Mouse (Mus musculus): ENCODE results near the gene Adrb1.

The Adrb1 gene

DNA sequence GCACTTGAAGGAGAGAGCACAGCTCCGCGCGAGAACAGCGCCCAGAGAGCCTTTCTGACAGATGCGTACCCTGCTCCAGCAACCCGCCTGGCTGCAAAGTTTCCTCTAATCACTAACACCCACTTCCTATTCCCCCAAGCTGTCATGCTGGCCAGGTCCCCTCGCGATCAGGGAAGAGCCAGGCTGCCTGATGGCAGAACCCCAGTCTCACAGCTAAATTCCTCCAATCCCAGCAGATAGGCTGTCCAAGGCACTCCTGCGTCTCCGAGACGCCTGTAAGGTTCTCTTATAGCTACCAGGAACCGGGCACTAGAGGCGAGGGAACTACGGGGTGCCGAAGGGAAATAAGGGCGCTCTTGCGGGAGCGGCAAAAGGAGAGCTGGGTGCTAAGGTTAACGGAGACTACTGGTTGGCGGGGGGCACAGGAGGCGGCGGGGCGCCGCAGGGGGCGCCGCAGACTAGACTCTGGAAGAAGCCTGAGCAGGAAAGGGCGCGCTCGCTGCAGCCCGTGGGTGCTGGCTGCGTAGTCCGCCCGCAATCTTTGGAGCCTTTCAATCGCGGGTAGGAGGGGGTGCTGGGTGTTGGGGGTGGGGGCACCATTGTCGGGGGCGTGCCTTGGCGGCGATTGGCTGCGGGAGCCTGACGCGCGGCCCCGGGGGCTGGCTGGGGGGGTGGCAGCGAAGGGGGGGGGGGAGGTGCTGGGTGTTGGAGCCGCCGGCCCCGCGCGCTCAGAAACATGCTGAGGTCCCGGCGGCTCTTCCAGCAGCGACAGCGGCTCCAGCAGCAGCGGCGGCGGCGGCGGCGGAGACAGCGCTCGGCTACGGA, at the start of gene Adrb1:
Gene Adrb1 (plus strand): TSS at position 813 of the 825 bp plus-strand sequence.
- in situ Hi-C loops (cut with MseI, MboI), result no loop called here

DNA sequence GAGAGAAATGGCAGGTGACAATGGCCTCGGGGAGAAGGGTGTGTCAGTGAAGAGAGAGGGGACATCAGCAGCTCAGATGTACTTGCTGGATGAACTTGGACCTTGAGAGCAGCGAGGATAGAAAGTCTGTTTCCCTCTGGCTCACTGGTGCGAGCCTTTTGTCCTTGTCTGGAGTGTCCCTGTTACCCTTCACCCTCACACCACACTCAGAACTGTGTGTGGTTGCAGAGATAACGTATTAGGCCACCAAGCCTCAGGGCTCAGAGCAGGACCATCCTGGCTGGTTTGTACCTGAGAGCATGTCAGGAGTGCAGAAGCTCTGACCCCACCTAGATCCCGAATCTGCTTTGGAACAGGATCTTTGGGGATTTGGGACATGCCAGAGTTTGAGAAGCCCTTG, 46.3 kb upstream of the Adrb1 start:
- in situ Hi-C loops (cut with MseI, MboI), result no loop called here

DNA sequence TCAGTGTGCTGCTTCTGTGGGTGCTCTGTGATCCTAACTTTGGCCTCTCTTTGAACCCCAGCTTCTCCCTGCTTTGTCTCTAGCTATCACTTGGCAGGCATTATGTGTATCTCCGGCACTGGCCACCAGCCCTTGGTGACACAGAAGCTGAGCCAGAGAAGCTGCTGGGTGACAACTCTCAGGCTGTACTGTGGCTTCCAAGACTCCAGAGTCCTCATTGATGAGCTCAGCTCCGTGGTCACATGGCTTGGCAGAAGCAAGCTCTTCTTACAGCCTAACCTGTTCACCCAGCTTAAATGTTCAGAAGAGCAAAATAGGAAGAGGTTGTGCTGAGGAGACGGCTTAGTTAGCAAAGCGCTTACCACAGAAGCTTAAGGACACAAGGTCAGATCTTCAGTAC, 45.5 kb upstream of the Adrb1 start:
- in situ Hi-C loops (cut with MseI, MboI), result no loop called here

DNA sequence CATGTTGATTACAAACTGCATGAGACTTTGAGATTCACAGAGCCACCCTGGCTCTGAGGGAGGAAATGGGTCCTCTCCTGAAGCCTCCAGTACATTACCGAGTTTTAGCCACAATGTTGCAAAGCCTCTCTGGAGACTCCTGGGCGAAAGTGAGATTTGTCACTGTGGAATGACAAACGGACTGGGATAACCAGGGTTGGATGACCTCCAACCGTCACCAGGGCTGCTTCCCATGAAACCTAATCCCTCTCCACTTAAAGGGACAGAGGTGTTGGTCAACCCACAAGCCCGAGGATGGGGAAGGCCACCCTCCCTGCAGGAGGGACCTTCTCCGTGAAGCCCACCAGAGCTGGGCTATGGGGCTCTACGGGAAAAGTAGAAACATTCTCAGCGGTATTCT, 44.4 kb upstream of the Adrb1 start:
- in situ Hi-C loops (cut with MseI, MboI), result no loop called here

DNA sequence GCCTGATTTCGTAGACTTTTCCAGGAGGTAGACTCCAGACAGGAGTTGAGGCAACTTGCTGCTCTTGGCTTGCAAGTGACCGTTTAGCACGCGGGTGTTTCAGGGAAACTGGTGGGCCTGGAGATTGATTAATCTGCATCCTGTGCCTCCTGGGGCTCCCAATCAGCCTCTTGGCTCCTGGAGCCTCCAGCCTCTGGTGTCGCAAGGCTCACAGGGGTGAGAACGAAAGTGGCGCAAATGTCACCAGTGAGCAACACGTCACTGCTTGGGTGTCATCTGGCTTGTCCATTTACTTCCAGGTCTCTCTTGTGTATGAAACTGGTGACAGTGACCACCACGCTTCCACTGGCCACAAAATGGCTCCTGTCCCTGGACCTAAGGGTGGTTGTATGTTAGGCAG, 43.5 kb upstream of the Adrb1 start:
- in situ Hi-C loops (cut with MseI, MboI), result no loop called here

DNA sequence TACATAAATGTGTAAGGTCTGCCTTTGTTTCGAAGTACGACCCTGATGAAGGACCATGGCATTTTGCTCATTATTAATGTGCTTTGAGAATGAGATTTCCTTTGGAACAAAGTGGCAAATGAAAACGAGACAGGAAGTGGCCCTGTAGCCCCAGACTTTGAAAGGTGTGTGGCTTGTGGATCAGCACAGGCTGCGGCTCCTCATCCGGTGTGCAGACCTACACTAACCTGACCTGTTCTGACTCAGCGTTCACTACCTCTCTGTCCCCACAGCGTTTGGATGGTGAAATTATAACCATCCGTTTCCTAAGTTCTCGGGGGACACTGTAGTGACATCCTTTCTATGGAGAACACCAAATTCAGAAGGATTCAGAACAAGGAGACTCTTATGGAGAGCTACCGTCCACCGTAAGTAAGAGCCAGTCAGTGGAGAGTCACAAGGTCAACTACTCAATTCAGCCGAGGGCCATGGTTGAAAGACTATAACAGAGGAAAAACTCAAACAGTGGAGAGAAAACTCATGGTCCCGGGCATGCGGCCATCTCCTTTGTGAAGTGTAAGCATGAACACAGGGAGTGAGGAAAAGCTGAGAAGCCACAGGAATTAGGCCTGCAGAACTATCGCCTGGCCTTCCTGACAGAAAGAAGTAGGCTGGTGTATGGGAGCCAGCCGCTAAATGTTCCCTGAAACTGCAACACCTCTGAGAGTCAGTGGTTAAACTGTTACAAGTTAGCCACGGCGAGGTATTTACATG, 42.6 kb upstream of the Adrb1 start:
- in situ Hi-C loops (cut with MseI, MboI), result no loop called here

DNA sequence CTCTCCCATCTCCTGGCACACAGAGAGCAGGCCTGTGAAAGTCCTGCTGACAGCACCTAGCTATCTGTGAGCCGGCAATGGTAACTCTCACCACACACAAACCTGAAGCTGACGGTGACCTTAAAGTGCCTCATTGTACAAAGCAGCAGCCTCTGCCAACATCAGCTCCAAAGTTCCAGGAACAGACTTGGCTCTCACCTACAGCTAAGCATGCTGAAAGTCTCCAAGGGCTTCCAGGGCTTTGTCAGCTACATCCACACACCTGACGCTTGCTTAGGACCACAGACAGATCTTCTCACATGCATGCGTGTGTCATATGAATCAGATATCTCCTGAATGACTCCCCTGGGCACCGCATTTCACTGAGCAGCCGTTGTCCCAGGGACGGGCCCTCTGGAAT, 42.0 kb upstream of the Adrb1 start:
- in situ Hi-C loops (cut with MseI, MboI), result no loop called here

DNA sequence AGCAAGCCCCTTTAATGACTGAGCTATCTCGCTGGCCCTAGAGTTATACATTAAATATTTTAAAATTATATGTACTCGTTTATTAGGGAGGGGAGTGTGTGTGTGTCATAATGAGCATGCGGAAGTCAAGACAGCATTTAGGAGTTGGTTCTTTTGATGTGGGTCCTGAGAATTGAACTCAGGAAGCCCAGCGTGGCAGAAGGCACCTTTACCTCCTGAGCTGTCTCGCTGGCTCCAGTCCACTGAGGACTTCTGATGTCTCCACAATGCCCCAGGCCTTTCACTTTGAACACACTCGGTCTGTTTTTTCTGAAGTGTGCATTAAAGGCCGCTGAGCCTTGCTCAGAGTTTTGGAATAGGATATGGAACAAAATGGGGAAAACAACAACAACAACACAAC, 39.7 kb upstream of the Adrb1 start:
- in situ Hi-C loops (cut with MseI, MboI), result no loop called here

DNA sequence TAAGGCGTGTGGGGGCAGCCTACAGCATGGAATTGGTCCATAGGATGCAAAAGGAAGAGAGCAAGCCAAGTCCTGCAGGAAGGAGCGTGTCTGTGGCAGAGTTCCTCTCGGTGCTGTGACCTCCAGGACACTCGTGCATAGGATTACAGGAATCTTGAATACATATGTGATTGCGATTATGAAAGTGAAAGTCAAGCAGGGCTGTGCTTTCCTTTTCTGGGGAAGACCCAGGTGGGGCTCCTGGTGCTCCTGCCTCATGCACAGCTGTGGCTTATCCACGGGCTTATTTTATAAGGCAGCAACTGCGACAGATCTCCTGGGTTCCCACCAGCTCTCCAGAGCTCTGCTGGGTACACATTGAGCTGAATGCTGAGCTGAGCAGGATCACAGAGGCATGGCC, 39.2 kb upstream of the Adrb1 start:
- in situ Hi-C loops (cut with MseI, MboI), result no loop called here

DNA sequence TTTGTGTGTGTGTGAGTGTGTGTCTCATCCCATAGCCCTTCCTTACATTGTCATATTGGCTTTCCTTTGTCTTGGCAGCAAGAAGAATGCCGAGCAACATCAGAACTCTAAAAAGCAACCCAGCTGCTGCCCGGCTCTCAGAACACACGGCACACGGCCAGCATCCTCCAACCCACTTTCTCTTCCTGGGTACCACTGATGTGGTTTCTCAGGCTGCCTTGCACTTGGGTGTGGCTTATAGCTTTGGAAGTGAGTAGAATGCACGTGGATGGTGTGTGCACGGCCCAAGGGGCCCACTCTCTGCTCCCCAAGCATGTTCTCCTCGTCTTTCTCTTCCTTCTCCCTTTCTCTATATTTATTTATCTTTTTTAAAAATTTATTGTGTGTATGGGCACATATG, 36.5 kb upstream of the Adrb1 start:
- in situ Hi-C loops (cut with MseI, MboI), result no loop called here

DNA sequence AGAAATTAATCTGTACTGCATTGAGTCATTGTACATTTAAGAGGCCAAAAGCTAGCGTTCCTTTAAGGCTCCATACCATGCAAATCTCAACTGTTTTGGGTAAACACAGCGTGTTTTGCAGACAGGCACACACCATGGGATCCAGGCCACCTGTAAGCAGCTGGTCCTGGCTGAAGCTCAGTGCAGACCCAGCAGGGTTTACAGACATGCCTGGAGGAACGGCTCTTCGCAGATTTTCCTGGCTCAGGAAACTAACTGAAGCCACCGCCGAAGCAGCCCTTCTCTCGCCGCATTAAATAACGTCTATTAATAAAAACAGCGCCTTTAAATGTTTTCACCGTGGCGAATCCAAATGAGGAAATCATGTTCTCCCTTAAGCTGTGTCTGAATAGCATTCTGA, 35.8 kb upstream of the Adrb1 start:
- in situ Hi-C loops (cut with MseI, MboI), result no loop called here

DNA sequence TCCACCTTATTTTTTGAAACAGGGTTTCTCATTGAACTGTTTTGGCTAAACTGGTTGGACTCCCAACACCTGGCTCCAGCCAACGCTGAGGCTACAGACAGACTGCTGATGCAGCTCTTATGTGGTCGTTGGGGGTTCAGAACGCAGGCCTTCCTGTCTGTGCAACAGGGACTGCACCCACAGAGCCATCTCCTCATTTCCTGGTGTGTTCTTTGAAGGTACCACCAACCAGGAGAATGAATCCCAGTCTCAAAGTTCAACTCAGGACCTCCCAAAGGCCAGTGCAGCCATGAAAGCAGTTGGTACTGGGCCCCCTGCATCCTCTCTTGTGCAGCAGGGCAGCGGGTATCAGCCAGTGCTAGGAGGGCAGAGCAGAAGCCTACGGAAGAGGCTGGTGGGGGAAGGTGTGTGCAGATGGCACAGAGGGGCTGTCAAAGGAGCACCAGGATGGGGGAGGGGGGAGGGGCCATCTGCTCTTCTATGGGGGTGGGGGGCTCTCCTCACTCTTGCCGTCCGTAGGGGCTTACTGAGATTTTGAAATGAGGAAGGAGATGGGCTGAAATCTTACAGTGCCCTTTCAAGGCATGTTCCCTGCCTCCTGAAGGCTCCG, 34.9 kb upstream of the Adrb1 start:
- in situ Hi-C loops (cut with MseI, MboI), result no loop called here

DNA sequence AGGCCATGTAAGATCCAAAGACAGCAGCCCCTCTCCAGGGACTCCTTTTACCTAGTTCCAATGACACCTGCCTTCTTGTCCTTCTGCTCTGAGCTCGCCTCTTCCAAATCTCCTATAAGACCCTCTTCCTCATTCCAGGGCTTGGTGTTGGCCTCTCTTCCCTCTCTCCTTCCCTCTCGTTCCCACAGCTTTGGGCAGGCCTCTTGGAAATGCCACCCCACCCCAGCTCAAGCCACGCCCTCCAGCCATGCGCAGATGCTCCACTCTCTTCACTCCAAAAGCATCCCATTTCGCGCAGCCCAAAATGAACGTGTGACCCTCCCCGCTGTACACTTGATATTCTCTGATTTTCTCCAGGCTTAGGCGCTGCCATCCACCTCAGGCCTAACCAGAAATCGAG, 34.3 kb upstream of the Adrb1 start:
- in situ Hi-C loops (cut with MseI, MboI), result no loop called here

DNA sequence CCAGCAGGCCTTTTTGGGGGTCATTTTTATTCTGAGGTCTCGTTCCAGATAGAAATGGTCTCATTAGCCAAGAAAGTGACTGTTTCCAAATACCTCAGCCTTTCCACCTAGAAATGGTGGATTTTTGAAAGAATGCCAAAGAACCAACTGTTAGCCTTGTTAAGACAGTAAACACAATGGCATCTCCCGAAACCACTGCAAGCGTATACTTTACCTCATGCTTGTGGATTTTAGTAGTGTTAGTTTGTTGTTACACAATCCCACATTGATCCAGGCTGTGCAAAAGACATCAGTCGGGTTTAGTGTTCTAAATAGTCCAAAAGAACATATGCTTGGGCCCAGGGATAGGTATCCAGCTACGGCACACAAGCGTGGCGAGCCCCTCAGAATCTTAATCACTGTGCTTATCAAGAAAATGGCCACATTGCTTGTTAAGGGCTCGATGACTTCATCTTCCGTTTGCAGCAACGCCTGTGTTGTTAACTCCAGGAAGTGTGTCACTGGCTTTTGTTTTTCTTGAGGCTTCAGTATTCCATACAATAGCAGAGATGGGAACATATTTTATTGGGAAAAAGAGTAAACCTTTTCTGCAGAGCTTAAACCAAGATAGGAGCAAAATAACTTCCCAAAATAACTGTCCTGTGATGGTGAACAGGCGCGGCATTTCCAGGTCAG, 33.2 kb upstream of the Adrb1 start:
- in situ Hi-C loops (cut with MseI, MboI), result no loop called here

DNA sequence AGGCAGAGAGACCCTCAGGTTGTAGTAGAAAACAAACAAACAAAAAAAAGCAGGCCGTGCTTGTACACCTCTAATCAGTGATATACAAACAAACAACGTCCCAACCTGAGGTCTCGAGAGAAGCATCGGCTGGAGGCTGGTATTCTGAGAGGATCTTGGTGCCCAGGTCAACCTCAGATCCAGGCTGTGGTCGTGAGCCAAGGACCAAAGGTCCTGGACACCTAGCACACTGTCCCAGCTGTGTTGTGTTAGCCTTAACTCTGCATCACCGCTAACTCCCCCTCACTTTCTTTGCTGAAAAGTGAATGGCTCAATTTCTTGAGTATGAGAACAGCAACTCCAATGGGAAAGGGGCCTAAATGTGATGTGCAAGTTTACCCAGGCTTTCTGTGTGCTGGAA, 32.5 kb upstream of the Adrb1 start:
- in situ Hi-C loops (cut with MseI, MboI), result no loop called here

DNA sequence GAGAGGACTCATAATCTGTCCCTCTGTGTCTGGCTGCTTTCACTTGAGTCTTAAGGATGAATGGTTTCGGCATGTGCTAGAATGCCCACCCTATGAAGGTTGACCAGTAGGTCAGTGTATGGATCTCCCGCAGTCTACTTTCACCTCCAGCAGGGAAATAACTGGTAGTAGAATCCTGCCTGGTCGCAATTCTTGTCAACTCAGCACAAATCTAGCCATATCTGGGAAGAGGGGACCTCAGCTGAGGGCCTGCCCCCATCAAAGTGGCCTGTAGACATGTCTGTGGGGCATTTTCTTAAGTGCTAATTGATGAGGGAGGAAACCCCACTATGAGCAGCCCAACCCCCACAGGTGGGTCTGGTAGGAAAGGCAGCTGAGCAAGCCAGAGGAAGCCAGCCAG, 30.9 kb upstream of the Adrb1 start:
- in situ Hi-C loops (cut with MseI, MboI), result no loop called here

DNA sequence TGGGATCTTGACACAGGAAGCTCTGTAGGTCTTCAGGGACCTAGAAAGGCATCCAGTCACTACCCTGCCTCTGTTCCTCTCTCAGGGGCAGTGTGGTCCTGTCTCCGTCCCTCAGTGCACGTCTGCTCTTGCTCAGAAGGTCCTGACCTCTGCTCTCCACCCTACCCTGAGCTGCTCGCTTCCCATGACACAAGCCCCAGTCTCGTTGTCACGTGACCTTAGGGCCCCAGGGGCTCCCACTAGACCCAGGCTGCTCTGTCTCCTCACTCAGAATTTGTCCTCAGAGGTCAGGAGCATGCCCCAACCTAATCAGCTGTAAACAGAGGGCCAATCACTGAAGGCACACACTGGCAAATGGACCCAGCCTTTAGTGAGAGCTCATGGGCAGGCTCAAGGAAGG, 29.5 kb upstream of the Adrb1 start:
- in situ Hi-C loops (cut with MseI, MboI), result no loop called here

DNA sequence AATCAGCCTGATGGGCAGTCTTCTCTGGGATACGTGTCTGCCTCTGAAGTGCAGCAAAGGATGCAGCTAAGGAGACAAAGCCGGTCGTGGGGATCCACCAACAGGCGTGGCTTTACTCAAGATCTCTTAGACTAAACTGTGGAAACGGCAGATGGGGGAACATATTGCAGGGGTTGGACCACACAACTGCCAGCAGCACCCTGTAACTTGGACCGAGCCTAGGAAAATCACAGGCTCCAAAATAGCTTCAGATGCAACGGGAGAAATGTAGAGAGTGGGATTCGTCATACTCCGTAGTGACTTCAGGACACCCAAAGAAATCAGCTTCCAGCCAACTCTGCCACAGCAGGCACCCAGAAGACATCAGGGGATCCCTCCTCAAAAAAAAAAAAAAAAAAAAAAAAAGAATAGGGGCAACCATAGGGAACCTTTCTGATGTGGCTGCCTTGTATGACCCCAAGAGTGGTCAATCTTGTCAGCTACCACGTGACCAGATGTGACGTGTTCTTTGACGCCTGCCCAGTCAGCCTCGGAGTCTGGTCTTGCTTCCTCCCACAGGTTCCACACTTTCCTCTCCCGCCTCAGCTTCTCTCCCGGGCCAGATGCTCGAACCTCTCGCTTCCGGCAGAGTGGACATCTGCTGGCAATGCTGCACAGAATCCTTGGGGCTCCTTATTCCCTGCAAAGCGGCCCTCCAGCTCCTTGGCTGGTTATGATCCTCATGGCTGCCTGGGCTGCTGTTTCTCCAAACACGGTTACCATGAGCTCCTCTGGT, 24.4 kb upstream of the Adrb1 start:
- in situ Hi-C loops (cut with MseI, MboI), result no loop called here

DNA sequence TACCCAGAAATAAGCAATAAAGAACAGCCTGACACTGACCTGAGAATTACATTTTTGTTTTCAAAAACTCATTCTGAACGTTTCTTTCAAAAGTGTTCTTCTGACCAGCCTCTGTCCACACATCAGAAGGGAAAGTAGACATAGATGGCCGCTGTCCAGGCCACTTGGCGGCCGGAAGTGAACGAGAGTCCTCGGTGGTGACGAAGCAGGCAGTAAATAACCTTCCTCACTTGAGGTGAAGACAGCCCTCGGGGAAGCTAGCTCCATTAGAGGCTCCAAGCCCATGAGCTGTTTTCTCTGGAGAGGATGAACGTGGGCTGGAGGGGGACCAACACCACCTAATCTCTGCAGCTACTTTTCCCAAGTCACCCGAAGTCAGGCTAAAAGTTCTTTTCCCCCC, 21.2 kb upstream of the Adrb1 start:
- in situ Hi-C loops (cut with MseI, MboI), result no loop called here

DNA sequence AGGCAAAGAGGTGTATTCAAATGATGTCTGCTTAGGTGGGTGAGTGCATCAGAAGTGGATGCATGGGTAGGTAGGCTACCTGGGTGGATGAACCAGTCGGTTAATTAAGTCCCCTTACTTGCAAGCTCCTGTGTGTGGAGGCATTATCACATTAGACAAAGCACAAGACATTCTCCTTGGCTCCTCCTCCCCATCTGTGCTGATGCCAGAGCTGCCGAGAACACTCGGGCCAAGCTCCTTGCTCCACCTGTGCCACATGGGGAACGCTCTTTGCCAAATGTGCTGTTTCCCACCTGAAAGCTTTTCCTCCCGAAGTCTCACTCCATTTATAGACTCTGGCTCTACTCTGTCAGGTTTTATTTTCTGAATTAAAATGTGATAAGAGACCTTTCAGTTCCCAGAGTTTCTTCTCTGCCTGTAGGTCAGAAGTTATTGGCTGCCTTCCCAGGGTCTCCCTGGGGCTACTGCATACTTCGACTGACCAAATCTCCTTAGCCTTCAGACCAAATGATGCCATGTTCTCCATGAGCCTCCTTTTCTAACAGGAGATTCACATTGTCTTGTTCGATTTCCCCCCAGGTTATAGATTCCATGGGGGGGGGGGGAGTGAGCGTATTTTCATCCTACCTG, 20.5 kb upstream of the Adrb1 start:
- in situ Hi-C loops (cut with MseI, MboI), result no loop called here

DNA sequence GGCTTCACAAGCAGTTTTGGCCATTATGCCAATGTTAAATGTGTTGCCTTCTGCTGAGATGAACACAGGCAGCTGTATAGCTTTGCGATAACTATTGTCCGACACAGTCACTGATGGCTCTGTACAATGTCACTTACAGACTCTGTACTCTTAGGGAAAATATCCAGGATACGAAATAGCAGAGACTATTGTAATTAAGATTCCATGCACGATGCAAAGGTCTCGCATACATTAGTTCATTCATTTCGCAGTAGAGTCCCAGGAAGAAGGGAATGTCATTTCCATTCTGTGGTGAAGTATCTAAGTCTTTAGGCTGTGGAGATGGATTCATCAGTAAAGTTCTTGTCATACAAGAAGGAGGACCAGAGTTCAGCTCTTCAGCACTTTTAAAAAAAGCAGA, 20.0 kb upstream of the Adrb1 start:
- in situ Hi-C loops (cut with MseI, MboI), result no loop called here
